Mouse (Mus musculus) small intestine, adult 2 months (tissue): ENCODE results near the gene Pabpn1l. TPM values are rescaled to one million over a fixed set of nuclear protein-coding genes. Genes with fewer than 3 reads are reported as not detected.
"Not testable (repeated sequence)": the region's sequence is repeated elsewhere in the genome, so short reads cannot be mapped to it uniquely, and the experiment has no call there.

Source experiments
- H3K27ac ChIP-seq: fragments of 200-500 bp; 2 replicates; pipeline ENCODE4 v1.5.1; 2012; ENCODE audit warnings: low read depth, low read length, control low read depth, inconsistent platforms; ENCODE audit not compliant: insufficient read depth
- H3K27me3 ChIP-seq: fragments of 200-500 bp; 2 replicates; pipeline ENCODE4 v1.6.1; 2012; ENCODE audit warnings: mild to moderate bottlenecking, moderate library complexity, low read length, inconsistent platforms; ENCODE audit not compliant: control insufficient read depth, insufficient read depth
- H3K36me3 ChIP-seq: fragments of 200-500 bp; 2 replicates; pipeline ENCODE4 v1.6.1; 2012; ENCODE audit warnings: mild to moderate bottlenecking, low read length, control low read depth, inconsistent platforms; ENCODE audit not compliant: control insufficient read depth, insufficient read depth
- H3K4me1 ChIP-seq: fragments of 200-500 bp; 2 replicates; pipeline ENCODE4 v1.6.1; 2012; ENCODE audit warnings: low read length, inconsistent platforms, mixed read lengths; ENCODE audit not compliant: control insufficient read depth, insufficient read depth, insufficient read length
- H3K4me3 ChIP-seq: fragments of 200-500 bp; 2 replicates; pipeline ENCODE4 v1.5.1; 2012; ENCODE audit warnings: low read depth, mild to moderate bottlenecking, control low read depth, inconsistent platforms, low read length, moderate library complexity
- CTCF ChIP-seq: fragments of 200-500 bp; IDR thresholded peaks from 2 replicates; pipeline ENCODE4 v1.5.1; 2012; ENCODE audit warnings: low read depth, mild to moderate bottlenecking, control low read depth, inconsistent platforms, low read length, moderate library complexity, mixed read lengths; ENCODE audit not compliant: insufficient replicate concordance, insufficient read length; ENCODE audit errors: extremely low read depth
- POLR2A ChIP-seq: fragments of 200-500 bp; IDR thresholded peaks from 2 replicates; pipeline ENCODE4 v1.6.1; 2012; ENCODE audit warnings: low read depth, mild to moderate bottlenecking, control low read depth, inconsistent platforms, low read length, moderate library complexity
- WGBS: fragments of 180-500 bp; shearing (Covaris S2); methylation state at CpG from one replicate; pipeline ENCODE4 v1.1.7; 2018; 5-methylcytosine and 5-hydroxymethylcytosine counted together
- polyA plus RNA-seq: library from polyadenylated mRNA; depleted of rRNA; stranded (reverse); fragments of >200 nt; gene quantifications from 2 replicates; pipeline ENCODE4 v1.2.3, GENCODE M21; 2012

The Pabpn1l gene
- polyA plus RNA-seq, 1 experiment, result not detected

- WGBS, result 68% methylated on average over 9 of the region's 9 CpGs
These were observed 14.7 kb upstream of the Pabpn1l start for GRCm38 (mm10) chr8:122637230-122637629.

GRCm38 (mm10) chr8:122636803-122637175 lies 14.2 kb upstream of the Pabpn1l start:
- Histone ChIP-seq H3K4me3 (no peak overlapping the region), H3K36me3 (no peaks in the 10 kb centered on the region), H3K27ac (0 out of 2 replicates have a peak overlapping the region, but pooled peaks have one; percentile 3), H3K27me3 (no peaks in the 10 kb centered on the region), H3K4me1 (peaks cover 22% of the 10 kb centered on the region)
- no peak for TF ChIP-seq CTCF
- no peak for TF ChIP-seq POLR2A
- 17% methylated on average over 9 of the region's 9 CpGs for WGBS

More at GRCm38 (mm10) chr8:122637230-122637629, 14.7 kb upstream of the Pabpn1l start:
- TF ChIP-seq POLR2A, result no peak
- TF ChIP-seq CTCF, result no peak
- H3K27ac ChIP-seq, result no peak overlapping the region
- H3K4me3 ChIP-seq, result no peak overlapping the region
- H3K4me1 ChIP-seq, result peaks cover 22% of the 10 kb centered on the region
- H3K27me3 ChIP-seq, result no peaks in the 10 kb centered on the region
- no peaks in the 10 kb centered on the region for H3K36me3 ChIP-seq

GRCm38 (mm10) chr8:122635878-122636802 lies 13.6 kb upstream of the Pabpn1l start:
- 24% methylated on average over 14 of the region's 14 CpGs for WGBS
- no peaks in the 10 kb centered on the region for H3K27me3 ChIP-seq
- H3K36me3 ChIP-seq, result no peaks in the 10 kb centered on the region

GRCm38 (mm10) chr8:122633205-122633604 lies 10.7 kb upstream of the Pabpn1l start:
- no peak overlapping the region for H3K27ac ChIP-seq
- no peaks in the 10 kb centered on the region for H3K27me3 ChIP-seq
- 96% methylated on average over 14 of the region's 14 CpGs for WGBS
- TF ChIP-seq CTCF (no peak), POLR2A (no peak)
- peaks cover 19% of the 10 kb centered on the region for H3K4me1 ChIP-seq
- no peak overlapping the region for H3K4me3 ChIP-seq
- H3K36me3 ChIP-seq, result no peaks in the 10 kb centered on the region

More at GRCm38 (mm10) chr8:122635878-122636802, 13.6 kb upstream of the Pabpn1l start:
- Histone ChIP-seq H3K4me3 (no peak overlapping the region), H3K27ac (0 out of 2 replicates have a peak overlapping the region, but pooled peaks have one; percentile 11), H3K4me1 (peaks cover 22% of the 10 kb centered on the region)
- TF ChIP-seq POLR2A, result no peak

GRCm38 (mm10) chr8:122632134-122632533 lies 9.6 kb upstream of the Pabpn1l start:
- not testable (repeated sequence) for H3K4me3 ChIP-seq, H3K36me3 ChIP-seq, H3K27ac ChIP-seq, H3K27me3 ChIP-seq
- H3K4me1 ChIP-seq, result peaks cover 19% of the 10 kb centered on the region
- 69% methylated on average over 3 of the region's 3 CpGs for WGBS

- Histone ChIP-seq H3K4me3 (no peak overlapping the region), H3K27me3 (no peaks in the 10 kb centered on the region), H3K4me1 (peaks cover 9% of the 10 kb centered on the region), H3K27ac (no peak overlapping the region), H3K36me3 (no peaks in the 10 kb centered on the region)
- TF ChIP-seq CTCF, result no peak
- no peak for TF ChIP-seq POLR2A
- WGBS, result 57% methylated on average over 22 of the region's 22 CpGs
These were observed 8.2 kb upstream of the Pabpn1l start for GRCm38 (mm10) chr8:122630696-122631095.

GRCm38 (mm10) chr8:122629388-122629787 lies 6.8 kb upstream of the Pabpn1l start:
- no peaks in the 10 kb centered on the region for H3K36me3 ChIP-seq
- no peak overlapping the region for H3K27ac ChIP-seq
- H3K27me3 ChIP-seq, result no peaks in the 10 kb centered on the region
- 68% methylated on average over 10 of the region's 10 CpGs for WGBS
- no peak overlapping the region for H3K4me3 ChIP-seq
- TF ChIP-seq CTCF, result no peak
- TF ChIP-seq POLR2A, result no peak
- no peaks in the 10 kb centered on the region for H3K4me1 ChIP-seq
